Mouse (Mus musculus) cerebellum, adult (tissue): Measurements from ENCODE around the gene Raf1.
"Not testable (repeated sequence)": the region's sequence is repeated elsewhere in the genome, so short reads cannot be mapped to it uniquely, and the experiment has no call there.

Source experiments
- ATAC-seq: cut with Nextera tagmentation; 2 replicates; pipeline ENCODE4 v1.9.2; 2017; ENCODE audit warnings: mild to moderate bottlenecking, moderate library complexity, mixed read lengths; ENCODE audit not compliant: insufficient number of reproducible peaks, low FRiP score, low TSS enrichment

Gene Raf1

GRCm38 (mm10) chr6:115684851-115685646 is 8.6 kb upstream of the Raf1 start:
- no peak for ATAC-seq

GRCm38 (mm10) chr6:115684271-115684670 is 7.8 kb upstream of the Raf1 start:
- ATAC-seq: no peak

- ATAC-seq: peak; percentile 26
These were observed 4.6 kb upstream of the Raf1 start for GRCm38 (mm10) chr6:115681066-115681465.

- ATAC-seq: no peak
These were observed 1.6 kb upstream of the Raf1 start for GRCm38 (mm10) chr6:115678012-115678411.

- ATAC-seq: no peak
These were observed 1.0 kb upstream of the Raf1 start for GRCm38 (mm10) chr6:115677441-115677840.

GRCm38 (mm10) chr6:115675508-115676336 is 713 bp downstream of the Raf1 start:
- ATAC-seq: peak; percentile 46

DNA sequence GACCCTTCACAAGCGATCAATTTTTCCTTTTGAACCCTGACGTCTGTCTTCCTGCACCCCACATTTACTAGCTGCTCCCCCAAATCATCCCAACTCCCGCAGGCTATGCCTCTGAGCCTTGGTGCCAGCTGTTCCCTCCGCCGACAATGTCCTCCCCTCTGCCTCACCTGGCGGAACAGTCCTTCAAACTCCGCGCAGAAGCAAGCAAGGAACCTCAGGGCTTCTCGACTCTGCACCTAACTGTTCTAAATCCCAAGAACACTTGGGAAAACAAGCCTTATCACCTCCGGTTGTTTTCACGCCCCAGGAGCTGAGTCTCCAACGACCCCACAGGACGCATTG is 1.3 kb downstream of the Raf1 start:
- no peak for ATAC-seq

GRCm38 (mm10) chr6:115674316-115674715 is 2.1 kb downstream of the Raf1 start:
- ATAC-seq: no peak

DNA sequence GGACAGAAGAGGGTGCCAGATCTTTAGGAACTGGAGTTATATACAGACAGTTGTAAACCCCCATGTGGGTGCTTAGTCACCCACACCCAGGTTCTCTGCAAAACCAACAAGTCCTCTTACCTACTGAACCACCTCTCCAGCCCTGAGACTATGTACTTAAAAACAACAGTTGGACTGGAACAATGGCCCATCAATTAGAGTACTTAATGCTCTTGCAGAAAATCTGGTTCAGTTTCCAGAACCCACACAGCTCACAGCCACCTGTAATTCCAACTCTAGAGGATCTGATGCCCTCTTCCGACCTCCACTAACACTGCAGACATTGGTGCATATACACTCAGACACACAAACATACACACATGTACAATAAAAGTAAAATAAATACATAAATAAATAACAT is 3.7 kb downstream of the Raf1 start:
- ATAC-seq: no peak

DNA sequence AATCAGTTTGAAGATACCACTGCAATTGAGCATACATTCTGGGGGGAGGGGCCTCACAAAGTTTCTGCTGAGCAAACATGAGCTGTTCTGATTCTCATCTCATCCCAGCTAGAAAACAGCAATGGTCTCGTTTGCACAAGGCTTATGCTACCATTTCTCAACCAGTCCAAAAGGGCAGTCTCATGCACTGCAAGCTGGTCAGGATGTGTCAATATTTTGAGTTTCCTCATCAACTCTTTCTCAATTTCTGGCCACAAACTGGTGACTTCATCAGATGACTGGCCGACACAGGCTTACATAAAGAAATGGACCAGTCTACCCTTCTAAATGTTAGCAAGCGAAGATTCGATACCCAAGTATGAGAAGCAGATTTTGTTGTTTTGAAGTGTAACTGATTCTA is 9.8 kb downstream of the Raf1 start:
- ATAC-seq: no peak

- no peak for ATAC-seq
These were observed 12.2 kb downstream of the Raf1 start for GRCm38 (mm10) chr6:115664268-115664667.

DNA sequence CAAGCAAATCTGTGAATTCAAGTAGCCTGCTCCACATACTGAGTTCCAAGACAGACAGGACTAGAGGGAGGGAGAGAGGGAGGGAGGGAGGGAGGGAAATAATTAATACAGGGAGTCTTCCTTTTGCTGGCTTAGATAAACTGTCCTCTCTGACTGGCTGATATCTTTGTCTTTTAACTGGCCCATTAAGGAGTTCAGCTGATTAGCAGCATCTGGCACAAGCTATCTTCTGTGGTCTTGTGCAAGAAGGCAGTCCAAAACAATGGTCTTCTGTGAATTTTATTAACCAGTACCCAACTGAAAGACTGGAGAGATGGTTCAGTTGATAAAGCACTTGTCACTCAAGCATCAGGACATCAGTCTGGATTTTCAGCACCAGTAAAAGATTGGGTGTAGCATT is 17.6 kb downstream of the Raf1 start:
- ATAC-seq: no peak

- no peak for ATAC-seq
These were observed 22.5 kb downstream of the Raf1 start for GRCm38 (mm10) chr6:115653939-115654338.

DNA sequence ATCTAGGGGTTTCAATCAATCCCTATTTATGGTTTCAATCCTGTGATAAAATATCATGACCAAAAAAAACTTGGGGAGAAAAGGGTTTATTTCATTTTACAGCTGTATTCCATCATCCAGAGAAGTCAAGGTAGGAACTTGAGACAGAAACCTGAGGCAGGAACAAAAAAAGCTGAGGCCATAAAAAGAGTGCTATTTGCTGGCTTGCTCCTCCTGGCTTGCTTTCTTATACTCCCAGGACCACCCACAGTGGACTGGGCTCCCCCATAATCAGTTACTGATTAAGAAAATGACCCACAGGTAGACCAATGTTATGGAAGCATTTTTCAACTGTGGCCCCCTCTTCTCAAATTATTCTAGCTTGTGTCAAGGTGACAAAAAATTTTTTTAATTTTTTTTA is 24.7 kb downstream of the Raf1 start:
- no peak for ATAC-seq

- no peak for ATAC-seq
These were observed 25.7 kb downstream of the Raf1 start for GRCm38 (mm10) chr6:115650476-115651427.

DNA sequence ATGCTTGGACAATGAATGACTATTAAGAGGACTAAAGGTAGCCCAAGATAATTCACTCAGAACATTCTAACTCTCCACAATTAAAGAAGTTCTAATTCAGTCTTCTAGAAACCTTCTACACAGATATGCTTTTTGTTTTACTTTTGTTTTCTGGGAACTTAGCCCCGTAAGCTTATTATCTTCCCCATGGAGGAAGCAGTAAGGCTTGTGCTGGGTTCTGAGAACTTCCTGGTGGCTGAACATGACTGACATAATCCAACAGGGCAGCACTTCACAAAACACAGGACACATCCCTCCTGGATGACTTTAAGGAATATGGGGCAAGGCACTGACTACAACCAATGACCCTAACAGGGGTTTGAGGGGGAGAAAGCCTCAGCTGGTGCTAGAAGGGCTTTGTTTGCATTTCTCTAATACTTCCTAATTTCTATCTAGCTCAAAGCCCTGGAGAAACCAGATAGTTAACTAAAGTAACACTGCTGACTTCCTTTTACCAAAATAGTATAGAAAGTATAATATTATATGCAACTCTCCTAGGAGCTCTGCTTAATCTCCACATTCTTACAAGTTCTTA is 26.6 kb downstream of the Raf1 start:
- no peak for ATAC-seq

DNA sequence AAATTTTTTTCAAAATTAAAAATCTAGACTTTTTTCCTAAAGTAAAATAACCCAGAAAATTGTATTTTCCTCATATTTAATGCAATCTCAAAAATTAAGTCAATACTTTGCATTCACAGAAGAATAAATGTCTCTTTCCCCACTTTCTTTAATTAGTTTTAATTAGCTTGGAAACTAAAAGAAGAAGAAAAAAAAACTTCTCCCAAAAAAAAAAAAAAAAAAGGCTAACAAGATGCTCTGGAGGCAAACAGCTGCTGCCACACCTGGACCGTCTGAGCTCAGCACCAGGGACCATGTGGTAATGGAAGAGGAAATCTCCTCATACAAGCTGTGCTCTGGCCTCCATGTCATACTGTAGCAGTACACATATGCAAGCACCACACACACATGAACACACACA is 33.1 kb downstream of the Raf1 start:
- ATAC-seq: no peak

DNA sequence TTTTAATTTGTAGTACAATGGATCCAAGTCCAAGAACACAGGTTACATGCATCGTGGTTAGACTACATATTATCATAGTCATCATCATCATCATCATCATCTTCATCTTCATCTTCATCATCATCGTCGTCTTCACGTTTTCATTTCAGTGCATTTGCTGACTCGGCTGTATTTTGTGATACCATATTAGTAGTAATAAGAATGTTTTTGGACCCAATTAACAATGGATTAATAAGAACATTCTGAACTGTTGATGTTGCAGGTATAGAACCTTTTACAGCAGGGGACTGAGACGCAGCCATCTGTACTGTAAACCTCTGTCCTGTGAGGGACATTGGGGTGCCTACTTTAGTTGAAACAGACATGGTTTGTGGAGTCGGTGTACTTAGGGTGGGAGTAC is 38.2 kb downstream of the Raf1 start:
- not testable (repeated sequence) for ATAC-seq

DNA sequence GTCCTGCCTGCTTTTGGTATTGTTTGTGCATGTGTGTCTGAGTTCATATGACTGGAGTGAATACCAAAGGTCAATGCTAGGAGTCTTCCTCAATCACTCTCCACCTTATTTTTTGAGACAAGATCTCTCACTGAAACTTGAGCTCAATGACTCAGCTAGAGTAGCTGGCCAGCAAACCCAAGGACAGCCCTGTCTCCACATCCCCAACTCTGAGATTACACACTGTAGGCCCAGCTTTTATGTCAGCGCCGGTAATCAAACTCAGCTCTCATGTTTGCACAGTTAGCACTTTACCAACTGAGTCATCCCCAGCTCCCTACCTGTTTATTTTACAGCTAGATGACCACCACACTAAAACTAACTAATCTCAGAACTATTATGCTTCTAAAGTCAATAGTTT is 42.4 kb downstream of the Raf1 start:
- no peak for ATAC-seq

DNA sequence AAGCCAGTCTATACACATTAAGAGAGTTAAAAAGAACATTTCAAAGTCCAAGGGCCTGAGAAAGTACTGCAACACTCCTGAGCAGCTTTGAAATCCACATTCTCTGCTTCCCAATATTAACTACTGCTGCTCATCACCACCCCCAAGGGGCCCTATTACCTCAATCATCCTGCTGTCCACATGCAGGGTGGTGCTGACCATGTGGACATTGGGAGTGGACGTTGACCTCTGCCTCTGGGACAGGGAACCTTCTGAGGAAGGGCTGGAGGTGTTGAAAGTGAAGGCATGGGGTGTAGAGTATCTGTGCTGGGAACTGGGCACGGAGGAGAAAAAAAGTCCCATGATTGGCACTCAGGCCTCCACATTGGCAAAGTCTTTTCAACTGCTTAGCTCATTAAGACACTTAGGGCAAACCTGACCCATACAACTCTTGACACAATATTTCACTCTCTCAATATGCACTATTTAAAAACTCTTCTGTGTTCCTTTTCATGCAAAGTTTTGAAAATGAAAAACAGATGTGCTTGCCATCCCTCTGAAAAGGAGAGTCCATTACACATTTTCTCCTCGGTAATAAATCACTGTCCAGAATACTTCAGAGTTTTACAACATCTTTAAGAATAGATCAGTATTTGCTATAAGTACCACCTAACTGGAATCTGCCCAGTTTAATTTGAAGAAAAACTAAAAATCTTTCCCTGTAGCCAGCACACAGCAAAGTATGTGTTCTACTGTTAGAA is 45.2 kb downstream of the Raf1 start:
- ATAC-seq: no peak
